In genomic region chr7:142661046-142661445, GRCm38 (mm10) we compare ENCODE assay signal across 11 mouse cellular contexts. TPM values are rescaled to one million over a fixed set of nuclear protein-coding genes. Genes with fewer than 3 reads are reported as not detected.
A peak's percentile ranks its signal among the peaks of the same experiment; 100 is the strongest.
DNase-seq lines count a peak whose midpoint lies in the region; ATAC-seq lines count a peak whose summit lies in the region.
"Had no signal": no experiment of that assay in that cellular context is flagged by ENCODE, and none has a peak within 500 bp of the region (broad histone marks: within the 10 kb centered on the region; RNA-seq: fewer than 3 reads in every experiment).

No protein-coding gene starts in this region.

- under 1% methylated on average over 25 of the region's 25 CpGs for WGBS in heart, embryonic 13.5 days
- 2% methylated on average over 25 of the region's 25 CpGs for WGBS in embryonic facial prominence, embryonic 13.5 days
- 4% methylated on average over 25 of the region's 25 CpGs for WGBS in intestine, embryonic 16.5 days

- H3K4me2 ChIP-seq in heart, embryonic 13.5 days: peak overlapping the region; percentile 78
- peak overlapping the region; percentile 69 for H3K4me2 ChIP-seq in embryonic facial prominence, embryonic 13.5 days
- peak overlapping the region; percentile 76 for H3K4me2 ChIP-seq in intestine, embryonic 16.5 days (ENCODE audit: low read depth, low read length)

- peaks cover 94% of the 10 kb centered on the region for H3K27me3 ChIP-seq in heart, embryonic 13.5 days (replicated peaks)
- peaks cover 100% of the 10 kb centered on the region for H3K27me3 ChIP-seq in embryonic facial prominence, embryonic 13.5 days
- peaks cover 61% of the 10 kb centered on the region for H3K27me3 ChIP-seq in intestine, embryonic 16.5 days (replicated peaks; ENCODE audit: control insufficient read depth, insufficient read depth, low read length)

- H3K4me3 ChIP-seq in heart, embryonic 13.5 days: peak overlapping the region; percentile 80
- peak overlapping the region; percentile 65 for H3K4me3 ChIP-seq in embryonic facial prominence, embryonic 13.5 days
- peak overlapping the region; percentile 52 for H3K4me3 ChIP-seq in intestine, embryonic 16.5 days (ENCODE audit: low read length)

- H3K9me3 ChIP-seq in heart, embryonic 13.5 days: no peaks in the 10 kb centered on the region
- H3K9me3 ChIP-seq in embryonic facial prominence, embryonic 13.5 days: no peaks in the 10 kb centered on the region
- no peaks in the 10 kb centered on the region for H3K9me3 ChIP-seq in intestine, embryonic 16.5 days (ENCODE audit: control insufficient read depth, low read length)

- peak overlapping the region; percentile 98 for H3K9ac ChIP-seq in heart, embryonic 13.5 days
- peak overlapping the region; percentile 93 for H3K9ac ChIP-seq in embryonic facial prominence, embryonic 13.5 days
- peak overlapping the region; percentile 73 for H3K9ac ChIP-seq in intestine, embryonic 16.5 days (ENCODE audit: low read depth, low read length)

- DNase-seq in heart, adult 8-10 months (ENCODE audit: low spot score): no peak
- peak; percentile 78 for DNase-seq in neural tube, embryonic 10.5 days (ENCODE audit: extremely low spot score, low spot score)
- no peak for DNase-seq in retina, embryonic 14.5 days (ENCODE audit: low spot score)
- DNase-seq in left cerebral cortex, adult 18-20 months (ENCODE audit: low spot score in 2 of 2): no peak
- DNase-seq in adrenal gland, adult 8-10 months: no peak
- DNase-seq: gastrocnemius, postnatal 14 days; lung, postnatal 36 days had no signal

- no peak for ATAC-seq in heart, embryonic 13.5 days (ENCODE audit: extremely low read depth, insufficient number of reproducible peaks, low FRiP score, low TSS enrichment)
- ATAC-seq in embryonic facial prominence, embryonic 13.5 days (ENCODE audit: insufficient number of reproducible peaks, insufficient read depth, low FRiP score, low TSS enrichment, low read depth): no peak
- ATAC-seq in intestine, embryonic 16.5 days: no peak

- peaks cover 33% of the 10 kb centered on the region; the same call in 1 of the 2 replicates for H3K4me1 ChIP-seq in heart, embryonic 13.5 days
- peaks cover 37% of the 10 kb centered on the region for H3K4me1 ChIP-seq in embryonic facial prominence, embryonic 13.5 days
- H3K4me1 ChIP-seq in intestine, embryonic 16.5 days (ENCODE audit: control insufficient read depth, insufficient read depth, low read length): peaks cover 17% of the 10 kb centered on the region

- H3K36me3 ChIP-seq in heart, embryonic 13.5 days: peaks cover 17% of the 10 kb centered on the region
- no peaks in the 10 kb centered on the region for H3K36me3 ChIP-seq in embryonic facial prominence, embryonic 13.5 days
- no peaks in the 10 kb centered on the region for H3K36me3 ChIP-seq in intestine, embryonic 16.5 days (ENCODE audit: control insufficient read depth, insufficient read depth, low read length)

- peak overlapping the region; percentile 99 for H3K27ac ChIP-seq in heart, embryonic 13.5 days (replicated peaks)
- peak overlapping the region; percentile 96 for H3K27ac ChIP-seq in embryonic facial prominence, embryonic 13.5 days
- H3K27ac ChIP-seq in intestine, embryonic 16.5 days (ENCODE audit: low read length): peak overlapping the region; percentile 94

RNA-seq across cellular contexts. Expression of gene Igf2, which starts 5.6 kb away (rescaled TPM):
- 1,357 and 1,430 TPM in 2 replicates for polyA plus RNA-seq in heart, embryonic 13.5 days (2015; fragmentation: Nextera tagmentation; extraction: Ambion mirVana)
- 10 to 100 TPM; 53.1 to 76.2 (median 63.4) TPM for total RNA-seq in heart, adult 8-10 months (2022)
- 634 and 679 TPM in 2 replicates for polyA plus RNA-seq in embryonic facial prominence, embryonic 13.5 days (2015; fragmentation: Nextera tagmentation; extraction: Ambion mirVana)
- 757 and 778 TPM in 2 replicates for polyA plus RNA-seq in intestine, embryonic 16.5 days (2015; fragmentation: Nextera tagmentation; extraction: Ambion mirVana)
- 100 to 1,000 TPM; 114 to 115 TPM for total RNA-seq in left cerebral cortex, adult 18-20 months (2021)
- 10 to 100 TPM; 17.1 to 37.9 (median 21.7) TPM for total RNA-seq in adrenal gland, adult 8-10 months (2022)

RNA-seq across cellular contexts. Expression of gene Gm49394, which starts 8.7 kb away (rescaled TPM):
- 0.04 and 0.05 TPM in 2 replicates for polyA plus RNA-seq in heart, embryonic 13.5 days (2015; fragmentation: Nextera tagmentation; extraction: Ambion mirVana)
- total RNA-seq in heart, adult 8-10 months (2022): under 1 TPM in 1 of 4 experiments, not detected in 3; 0.09 TPM
- polyA plus RNA-seq in embryonic facial prominence, embryonic 13.5 days (2015; fragmentation: Nextera tagmentation; extraction: Ambion mirVana): 0.10 TPM in 1 of 2 replicates, not detected in the other
- polyA plus RNA-seq in intestine, embryonic 16.5 days (2015; fragmentation: Nextera tagmentation; extraction: Ambion mirVana): 1.1 and 1.9 TPM in 2 replicates
- total RNA-seq in left cerebral cortex, adult 18-20 months (2021): under 1 TPM in 1 of 2 experiments, not detected in 1; 0.12 TPM
- total RNA-seq in adrenal gland, adult 8-10 months (2022): not detected
- polyA plus RNA-seq: spleen, adult 2 months had no signal
